Mouse (Mus musculus) gastrocnemius, adult 2 months (tissue): ENCODE results near the gene Coro6. TPM values are rescaled to one million over a fixed set of nuclear protein-coding genes. Genes with fewer than 3 reads are reported as not detected.

Experiments used
- DNase-seq: peaks from one replicate; pipeline ENCODE4 v3.0.0; 2022
- H3K27ac ChIP-seq: fragments of 200-600 bp; 2 replicates; pipeline ENCODE4 v1.8.1; 2022; ENCODE audit warnings: mild to moderate bottlenecking
- H3K4me3 ChIP-seq: fragments of 200-600 bp; 2 replicates; pipeline ENCODE4 v1.8.1; 2022; ENCODE audit warnings: mild to moderate bottlenecking, moderate library complexity
- CTCF ChIP-seq: fragments of 200-600 bp; IDR thresholded peaks from 2 replicates; pipeline ENCODE4 v1.8.1; 2022; ENCODE audit warnings: antibody characterized with exemption, mild to moderate bottlenecking, moderate library complexity
- intact Hi-C: fragments of 180-260 bp; cut with DNase I; formaldehyde crosslinking; loops from one replicate; pipeline ENCODE4 v1.15.1; 2025
- total RNA-seq, 2 experiments: library from RNA; stranded (reverse); gene quantifications; 2 replicates each; pipeline ENCODE4 v1.2.3; 2021

Gene Coro6
- total RNA-seq, 2 experiments from 2014 or later = 165 to 257 TPM

DNA sequence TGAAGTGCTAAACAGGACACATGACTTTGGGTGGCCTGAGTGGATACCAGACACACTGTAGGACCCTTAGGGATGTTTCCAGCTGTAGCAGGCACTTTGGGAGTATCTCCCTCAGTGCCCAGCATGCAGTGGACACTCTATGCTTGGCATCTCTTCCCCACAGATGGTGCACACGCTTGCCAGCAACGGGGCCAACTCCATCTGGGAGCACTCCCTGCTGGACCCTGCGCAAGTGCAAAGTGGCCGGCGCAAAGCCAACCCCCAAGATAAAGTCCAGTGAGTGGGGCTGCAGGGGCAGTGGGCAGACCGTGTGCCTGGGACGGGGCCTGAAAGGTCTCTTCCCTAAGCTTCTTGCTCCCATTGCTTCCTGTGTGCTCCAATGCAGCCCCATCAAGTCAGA is 37.1 kb downstream of the Coro6 start:
- intact Hi-C loops = no loop called here
- DNase-seq = peak; percentile 53
- H3K27ac ChIP-seq = peak overlapping the region; percentile 43; the same call in 1 of the 2 replicates
- H3K4me3 ChIP-seq = no peak overlapping the region
- no peak for TF ChIP-seq CTCF

DNA sequence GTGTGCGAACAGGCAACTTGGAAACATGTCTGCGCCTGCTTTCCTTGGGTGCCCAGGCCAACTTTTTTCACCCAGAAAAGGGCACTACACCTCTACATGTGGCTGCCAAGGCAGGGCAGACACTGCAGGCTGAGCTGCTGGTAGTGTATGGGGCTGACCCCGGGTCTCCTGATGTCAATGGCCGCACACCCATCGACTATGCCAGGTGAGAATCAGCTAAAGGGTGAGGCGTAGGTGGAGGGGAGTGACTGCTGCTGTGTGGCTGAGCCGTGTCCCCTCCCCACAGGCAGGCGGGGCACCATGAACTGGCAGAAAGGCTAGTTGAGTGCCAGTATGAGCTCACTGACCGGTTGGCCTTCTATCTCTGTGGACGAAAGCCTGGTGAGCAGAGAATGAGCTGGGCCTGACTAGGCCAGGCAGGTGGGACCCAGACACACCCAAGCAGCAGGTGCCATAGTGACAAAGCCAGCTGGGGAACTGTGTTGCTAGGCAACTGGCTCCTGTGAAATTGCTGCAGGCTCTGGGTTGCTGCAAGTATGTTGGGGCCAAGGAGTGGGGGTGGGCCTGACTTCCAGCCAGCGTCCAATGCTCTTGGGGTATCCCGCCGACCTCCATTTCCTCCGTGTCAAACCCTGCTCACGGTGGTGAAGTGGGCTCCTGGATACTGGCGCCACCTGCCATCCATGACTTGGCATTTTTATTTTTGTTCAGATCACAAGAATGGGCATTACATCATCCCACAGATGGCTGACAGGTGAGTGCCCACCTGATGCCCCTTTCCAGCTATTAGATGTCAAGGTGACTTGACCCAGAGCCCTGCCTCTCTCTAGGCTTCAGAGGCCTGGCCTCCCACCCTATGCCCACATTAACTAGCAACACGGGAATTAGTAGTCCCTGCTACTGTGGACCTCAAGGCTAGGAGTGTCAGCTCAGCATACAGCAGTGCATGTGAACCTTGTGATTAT is 38.4 kb downstream of the Coro6 start:
- no peak for TF ChIP-seq CTCF
- DNase-seq = no peak
- intact Hi-C loops = loop anchor here (5.0 to 10.0 kb wide), 2 partner anchors 33 to 396 kb away; no protein-coding TSS in a partner anchor
- peak overlapping the region; percentile 46; the same call in 1 of the 2 replicates for H3K27ac ChIP-seq
- no peak overlapping the region for H3K4me3 ChIP-seq

DNA sequence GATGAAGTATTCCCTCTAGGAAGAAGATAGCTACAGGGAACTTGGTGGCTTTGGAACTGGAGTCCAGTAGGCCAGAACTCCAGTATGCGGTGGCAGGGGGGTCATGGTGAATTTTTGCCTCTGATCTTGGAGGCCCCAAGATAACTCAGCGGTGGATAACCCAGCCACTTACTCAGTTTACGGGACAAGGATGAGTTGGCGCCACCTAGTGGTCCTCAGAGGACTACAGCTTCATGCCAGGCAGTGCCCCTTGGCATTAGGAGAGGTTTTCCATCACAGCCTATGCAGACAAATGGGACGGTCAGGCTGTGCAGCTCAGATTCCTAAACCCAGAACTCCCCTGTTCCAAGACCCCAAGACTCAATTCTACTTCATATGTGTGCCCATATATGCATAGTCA is 39.2 kb downstream of the Coro6 start:
- peak; percentile 88 for DNase-seq
- Histone ChIP-seq H3K4me3 (no peak overlapping the region), H3K27ac (peak overlapping the region; percentile 46; the same call in 1 of the 2 replicates)
- TF ChIP-seq CTCF = peak; percentile 95; the same call in 1 of the 2 replicates
- intact Hi-C loops = loop anchor here (5.0 to 10.0 kb wide), 2 partner anchors 34 to 397 kb away; no protein-coding TSS in a partner anchor

DNA sequence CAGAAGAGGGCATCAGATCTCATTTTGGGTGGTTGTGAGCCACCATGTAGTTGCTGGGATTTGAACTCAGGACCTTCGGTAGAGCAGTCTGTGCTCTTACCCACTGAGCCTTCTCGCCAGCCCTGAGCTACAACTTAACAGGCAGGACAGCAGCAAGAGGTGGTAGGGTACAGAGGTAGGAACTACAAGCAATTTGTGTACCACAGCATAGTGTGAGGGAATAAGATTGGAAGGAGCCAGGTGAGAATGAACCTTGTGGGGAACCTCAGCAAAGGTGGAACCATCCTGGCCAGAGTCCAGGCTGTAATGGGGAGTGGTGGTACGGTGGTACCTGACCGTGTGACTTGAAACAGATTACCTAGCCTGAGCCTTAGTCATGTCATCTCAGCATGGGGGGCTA is 39.8 kb downstream of the Coro6 start:
- no peak overlapping the region for H3K27ac ChIP-seq
- intact Hi-C loops = loop anchor here (5.0 to 10.0 kb wide), 2 partner anchors 35 to 397 kb away; no protein-coding TSS in a partner anchor
- no peak for DNase-seq
- TF ChIP-seq CTCF = no peak
- H3K4me3 ChIP-seq = no peak overlapping the region

DNA sequence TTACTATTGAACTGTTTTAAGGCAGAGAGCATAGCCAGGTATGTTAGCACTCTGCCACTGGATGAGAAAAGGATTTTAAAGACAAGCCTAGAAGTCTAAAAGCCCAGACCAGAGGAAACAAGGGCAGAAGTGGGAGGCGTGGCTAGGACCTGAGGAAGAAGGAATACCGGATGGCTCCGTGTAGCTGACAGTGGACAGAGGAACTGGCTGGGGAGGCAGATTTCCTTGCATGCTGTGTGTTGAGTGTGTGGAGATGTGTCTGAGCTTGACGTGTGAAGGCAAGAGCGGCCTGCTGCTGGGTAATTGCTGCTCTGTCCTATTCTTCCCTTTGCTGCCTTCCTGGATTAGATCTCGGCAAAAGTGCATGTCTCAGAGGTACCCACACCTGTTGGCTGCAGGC is 40.3 kb downstream of the Coro6 start:
- no peak for TF ChIP-seq CTCF
- no peak for DNase-seq
- Histone ChIP-seq H3K27ac (peak overlapping the region; percentile 70), H3K4me3 (no peak overlapping the region)
- intact Hi-C loops = loop anchor here (5.0 to 10.0 kb wide), 2 partner anchors 35 to 398 kb away; no protein-coding TSS in a partner anchor

DNA sequence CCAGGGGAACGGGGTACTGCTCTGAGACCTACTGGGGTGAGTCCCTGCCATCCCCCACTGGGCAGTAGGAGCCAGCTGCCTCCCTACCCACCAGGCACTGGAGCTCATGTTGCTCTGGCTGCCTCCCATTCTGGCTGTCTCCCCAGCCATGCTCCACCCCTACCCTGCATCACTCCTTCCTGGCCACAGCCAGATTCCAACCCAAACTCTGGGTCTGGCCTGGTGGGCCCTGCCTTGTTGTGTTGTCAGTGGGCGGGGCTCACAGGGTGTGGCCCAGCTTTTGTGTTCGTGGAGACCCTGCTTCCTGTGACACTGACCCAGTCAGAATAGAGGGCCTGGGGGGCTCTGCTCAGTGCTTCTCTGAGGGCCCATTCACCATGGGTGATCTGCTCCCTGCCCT is 41.3 kb downstream of the Coro6 start:
- intact Hi-C loops = loop anchor here (5.0 to 10.0 kb wide), 2 partner anchors 36 to 399 kb away; no protein-coding TSS in a partner anchor
- peak overlapping the region; percentile 70 for H3K27ac ChIP-seq
- TF ChIP-seq CTCF = no peak
- H3K4me3 ChIP-seq = peak overlapping the region; percentile 43
- peak; percentile 77 for DNase-seq

DNA sequence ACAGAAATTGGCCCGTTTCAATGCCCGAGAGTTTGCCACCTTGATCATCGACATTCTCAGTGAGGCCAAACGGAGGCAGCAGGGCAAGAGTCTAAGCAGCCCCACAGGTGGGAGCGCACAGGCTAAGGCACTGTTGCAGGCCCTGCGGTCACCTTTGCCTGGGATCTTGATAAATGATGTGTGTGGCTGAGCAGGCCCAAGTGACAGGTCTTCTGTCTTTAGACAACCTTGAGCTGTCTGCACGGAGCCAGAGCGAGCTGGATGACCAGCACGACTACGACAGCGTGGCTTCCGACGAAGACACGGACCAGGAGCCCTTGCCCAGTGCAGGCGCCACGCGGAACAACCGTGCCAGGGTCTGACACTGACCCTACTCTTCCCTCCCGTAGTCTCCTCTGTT is 42.2 kb downstream of the Coro6 start:
- intact Hi-C loops = loop anchor here (5.0 to 10.0 kb wide), 2 partner anchors 37 to 400 kb away; no protein-coding TSS in a partner anchor
- no peak for TF ChIP-seq CTCF
- no peak overlapping the region; the same call in 1 of the 2 replicates for H3K27ac ChIP-seq
- DNase-seq = no peak
- H3K4me3 ChIP-seq = peak overlapping the region; percentile 43; the same call in 1 of the 2 replicates

DNA sequence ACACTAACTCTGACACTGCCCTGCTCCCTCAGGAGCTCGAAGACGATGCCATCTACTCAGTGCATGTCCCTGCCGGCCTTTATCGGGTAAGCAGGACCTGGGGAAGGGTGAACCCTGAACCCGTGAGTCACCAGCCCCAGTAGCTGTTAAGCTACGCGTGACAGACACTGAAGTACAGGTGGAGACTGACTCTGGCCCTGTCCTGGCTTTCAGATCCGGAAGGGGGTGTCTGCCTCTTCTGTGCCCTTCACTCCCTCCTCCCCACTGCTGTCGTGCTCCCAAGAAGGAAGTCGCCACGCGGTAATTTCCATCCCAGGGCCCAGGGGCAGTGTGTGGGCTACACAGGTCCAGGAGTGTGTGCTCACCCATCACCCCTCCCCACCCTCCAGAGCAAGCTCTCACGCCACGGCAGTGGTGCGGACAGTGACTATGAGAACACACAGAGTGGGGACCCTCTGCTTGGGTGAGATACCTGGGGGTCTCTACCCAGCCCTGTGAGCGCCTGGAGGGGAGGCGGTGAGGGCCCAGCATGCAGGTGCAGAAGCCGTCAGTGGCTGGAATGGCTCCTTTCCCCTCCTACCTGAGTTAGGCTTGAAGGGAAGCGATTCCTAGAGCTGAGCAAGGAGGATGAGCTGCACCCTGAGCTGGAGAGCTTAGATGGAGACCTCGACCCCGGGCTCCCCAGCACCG is 43.2 kb downstream of the Coro6 start:
- Histone ChIP-seq H3K4me3 (no peak overlapping the region), H3K27ac (no peak overlapping the region)
- no peak for TF ChIP-seq CTCF
- intact Hi-C loops = loop anchor here (5.0 to 10.0 kb wide), 2 partner anchors 127 to 401 kb away; no protein-coding TSS in a partner anchor
- DNase-seq = no peak

DNA sequence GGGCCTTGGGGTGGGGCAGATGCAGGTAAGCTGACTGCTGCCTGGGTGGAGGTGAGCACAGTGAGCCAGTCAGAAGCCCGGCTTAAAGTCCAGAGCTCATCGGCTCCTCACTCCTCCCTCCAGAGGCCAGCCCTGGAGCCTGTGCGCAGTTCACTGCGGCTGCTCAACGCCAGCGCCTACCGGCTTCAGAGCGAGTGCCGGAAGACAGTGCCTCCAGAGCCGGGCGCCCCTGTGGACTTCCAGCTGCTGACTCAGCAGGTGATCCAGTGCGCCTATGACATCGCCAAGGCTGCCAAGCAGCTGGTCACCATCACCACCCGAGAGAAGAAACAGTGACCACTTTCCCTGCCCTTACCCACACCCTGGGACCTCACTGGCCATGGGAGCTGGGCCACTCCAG is 44.1 kb downstream of the Coro6 start:
- intact Hi-C loops = loop anchor here (5.0 to 10.0 kb wide), 2 partner anchors 126 to 401 kb away; no protein-coding TSS in a partner anchor
- Histone ChIP-seq H3K4me3 (no peak overlapping the region), H3K27ac (no peak overlapping the region)
- no peak for TF ChIP-seq CTCF
- DNase-seq = no peak

DNA sequence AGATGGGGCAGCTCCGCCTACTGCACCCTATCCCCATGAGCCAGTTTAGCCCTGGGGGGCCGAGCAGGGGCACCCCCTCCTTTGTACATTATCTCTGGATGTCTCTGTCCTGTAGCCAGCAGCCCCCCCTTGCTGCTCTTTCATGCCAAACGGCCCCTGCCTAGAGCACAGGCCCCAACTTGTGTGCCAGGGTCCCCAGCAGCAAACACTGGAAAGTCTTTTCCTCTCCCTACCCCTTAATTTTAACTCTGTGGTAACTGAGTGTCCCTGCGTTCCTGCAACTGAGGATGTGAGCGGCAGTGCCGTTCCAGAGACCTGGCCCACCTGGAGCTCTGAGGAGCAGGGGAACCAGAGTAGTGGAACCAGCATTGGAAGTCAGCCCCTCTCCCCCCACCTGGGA is 44.7 kb downstream of the Coro6 start:
- Histone ChIP-seq H3K27ac (no peak overlapping the region), H3K4me3 (no peak overlapping the region)
- DNase-seq = no peak
- TF ChIP-seq CTCF = no peak
- intact Hi-C loops = loop anchor here (5.0 to 10.0 kb wide), 2 partner anchors 125 to 402 kb away; no protein-coding TSS in a partner anchor

DNA sequence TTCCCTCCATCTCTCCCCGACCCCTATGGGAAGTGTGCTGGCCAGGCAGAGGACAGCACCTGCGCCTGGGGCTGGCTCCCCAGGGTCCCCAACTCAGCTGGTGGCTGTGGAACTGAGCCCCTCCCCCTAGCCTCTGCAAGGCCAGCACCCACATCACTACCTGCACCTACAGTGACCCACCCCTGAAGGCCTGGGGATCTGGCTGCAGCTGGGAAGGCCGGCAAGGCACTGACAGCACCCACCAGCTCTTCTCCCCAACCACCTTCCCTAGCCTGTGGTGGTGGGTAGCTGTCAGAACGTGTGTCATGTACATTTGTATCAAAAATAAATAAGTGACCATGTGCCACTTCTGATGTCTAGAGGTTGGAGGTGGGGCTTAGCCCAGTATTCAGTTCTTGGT is 45.2 kb downstream of the Coro6 start:
- DNase-seq = no peak
- intact Hi-C loops = loop anchor here (5.0 to 10.0 kb wide), 2 partner anchors 125 to 403 kb away; no protein-coding TSS in a partner anchor
- no peak overlapping the region for H3K4me3 ChIP-seq
- 0 out of 2 replicates have a peak overlapping the region, but pooled peaks have one; percentile 70 for H3K27ac ChIP-seq
- TF ChIP-seq CTCF = no peak
